In the genomic region with DNA sequence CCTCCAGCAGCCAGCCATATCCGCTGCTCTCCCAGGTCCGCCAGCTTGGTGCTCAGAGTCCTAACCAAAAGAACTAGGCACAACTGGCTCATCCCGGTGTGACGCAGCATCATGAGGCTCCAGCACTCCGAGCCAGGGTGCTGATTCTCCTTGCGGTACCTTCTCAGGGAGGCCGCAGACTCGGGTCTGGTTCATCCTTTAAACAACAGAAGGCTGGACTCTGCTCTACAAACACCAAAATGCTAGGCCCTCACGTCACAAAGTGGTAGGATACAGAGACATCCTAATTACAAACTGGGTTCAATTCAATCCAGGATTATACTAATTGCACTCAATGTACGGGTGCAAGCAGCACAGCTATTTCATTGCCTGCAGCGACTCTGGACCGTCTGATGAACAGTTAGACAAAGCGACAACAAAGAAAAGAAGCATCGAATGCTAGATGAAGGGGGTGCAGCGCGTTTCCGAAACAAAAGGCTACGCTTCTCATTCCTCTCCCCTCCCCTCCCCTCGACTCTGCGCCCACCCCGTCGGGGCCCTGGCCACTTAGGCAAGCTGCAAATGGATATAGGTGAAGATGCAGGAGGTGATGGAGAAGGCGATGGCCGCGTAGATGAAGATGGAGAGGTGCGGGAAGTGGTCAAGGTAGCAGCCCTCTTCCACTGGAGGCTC, we compare ENCODE assay signal across 9 mouse cellular contexts. TPM values are rescaled to one million over a fixed set of nuclear protein-coding genes. Genes with fewer than 3 reads are reported as not detected.
A peak's percentile ranks its signal among the peaks of the same experiment; 100 is the strongest.
DNase-seq lines count a peak whose midpoint lies in the region; ATAC-seq lines count a peak whose summit lies in the region.
"Had no signal": no experiment of that assay in that cellular context is flagged by ENCODE, and none has a peak within 500 bp of the region (broad histone marks: within the 10 kb centered on the region; RNA-seq: fewer than 3 reads in every experiment).

No protein-coding gene starts in this region.

- peak overlapping the region; percentile 57 for H3K27ac ChIP-seq in heart, embryonic 15.5 days
- H3K27ac ChIP-seq in hindbrain, embryonic 14.5 days, result peak overlapping the region; percentile 98
- peak overlapping the region; percentile 93 for H3K27ac ChIP-seq in limb, embryonic 13.5 days

- ATAC-seq in heart, embryonic 15.5 days (replicated peaks; ENCODE audit: insufficient number of reproducible peaks, insufficient read depth, low FRiP score, low read depth), result no peak
- ATAC-seq in hindbrain, embryonic 14.5 days (ENCODE audit: low FRiP score), result peak; percentile 31
- peak; percentile 20; the same call in 1 of the 2 replicates for ATAC-seq in limb, embryonic 13.5 days (ENCODE audit: low FRiP score, low read depth)
- ATAC-seq: Patski had no signal

- no peak for DNase-seq in heart, adult 18-20 months
- peak; percentile 58 for DNase-seq in embryo, embryonic 10.5 days (ENCODE audit: low spot score)
- DNase-seq in hindbrain, embryonic 14.5 days (ENCODE audit: low spot score), result peak; percentile 64
- peak; percentile 13 for DNase-seq in retina, postnatal 7 days (ENCODE audit: low read depth, low spot score)
- no peak for DNase-seq in spleen, adult 18-20 months
- DNase-seq in thymus, postnatal 4 days, result no peak

- H3K36me3 ChIP-seq in heart, embryonic 15.5 days, result peaks cover 5% of the 10 kb centered on the region
- H3K36me3 ChIP-seq in hindbrain, embryonic 14.5 days (replicated peaks; ENCODE audit: control insufficient read depth, insufficient read depth), result peaks cover 7% of the 10 kb centered on the region
- H3K36me3 ChIP-seq in limb, embryonic 13.5 days, result peaks cover 16% of the 10 kb centered on the region

- peak overlapping the region; percentile 60 for H3K4me3 ChIP-seq in heart, embryonic 15.5 days
- H3K4me3 ChIP-seq in hindbrain, embryonic 14.5 days (replicated peaks; ENCODE audit: low read length), result peak overlapping the region; percentile 84
- peak overlapping the region; percentile 73 for H3K4me3 ChIP-seq in limb, embryonic 13.5 days

- no peaks in the 10 kb centered on the region for H3K27me3 ChIP-seq in heart, embryonic 15.5 days
- no peaks in the 10 kb centered on the region for H3K27me3 ChIP-seq in hindbrain, embryonic 14.5 days (ENCODE audit: control insufficient read depth, insufficient read depth, low read length)
- no peaks in the 10 kb centered on the region for H3K27me3 ChIP-seq in limb, embryonic 13.5 days
- H3K27me3 ChIP-seq: Patski had no signal

- no peaks in the 10 kb centered on the region for H3K9me3 ChIP-seq in heart, embryonic 15.5 days (replicated peaks)
- H3K9me3 ChIP-seq in hindbrain, embryonic 14.5 days (ENCODE audit: control insufficient read depth, low read length), result no peaks in the 10 kb centered on the region
- no peaks in the 10 kb centered on the region for H3K9me3 ChIP-seq in limb, embryonic 13.5 days

- H3K4me2 ChIP-seq in heart, embryonic 15.5 days, result peak overlapping the region; percentile 91
- peak overlapping the region; percentile 85 for H3K4me2 ChIP-seq in hindbrain, embryonic 14.5 days (replicated peaks)
- peak overlapping the region; percentile 75 for H3K4me2 ChIP-seq in limb, embryonic 13.5 days (replicated peaks)

- peak overlapping the region; percentile 53 for H3K9ac ChIP-seq in heart, embryonic 15.5 days
- H3K9ac ChIP-seq in hindbrain, embryonic 14.5 days, result peak overlapping the region; percentile 99
- peak overlapping the region; percentile 92 for H3K9ac ChIP-seq in limb, embryonic 13.5 days

- peaks cover 5% of the 10 kb centered on the region; the same call in 1 of the 2 replicates for H3K4me1 ChIP-seq in heart, embryonic 15.5 days (replicated peaks)
- peaks cover 17% of the 10 kb centered on the region for H3K4me1 ChIP-seq in hindbrain, embryonic 14.5 days (replicated peaks; ENCODE audit: control insufficient read depth, insufficient read depth, low read length)
- H3K4me1 ChIP-seq in limb, embryonic 13.5 days, result peaks cover 19% of the 10 kb centered on the region

- 11% methylated on average over 26 of the region's 26 CpGs for WGBS in heart, embryonic 15.5 days
- 3% methylated on average over 26 of the region's 26 CpGs for WGBS in hindbrain, embryonic 14.5 days
- WGBS in limb, embryonic 13.5 days, result 5% methylated on average over 26 of the region's 26 CpGs

RNA-seq across cellular contexts. Expression of a gene that starts 0.7 kb away (rescaled TPM):
- 25.5 and 36.7 TPM in 2 replicates for polyA plus RNA-seq in heart, embryonic 15.5 days (2015; fragmentation: Nextera tagmentation; extraction: Ambion mirVana)
- under 1 TPM; 0.40 to 0.49 TPM for total RNA-seq in heart, adult 18-20 months (2021)
- polyA plus RNA-seq in hindbrain, embryonic 14.5 days (2014; fragmentation: Nextera tagmentation; extraction: Ambion mirVana), result 298 and 315 TPM in 2 replicates
- 267 and 272 TPM in 2 replicates for polyA plus RNA-seq in limb, embryonic 13.5 days (2015; fragmentation: Nextera tagmentation; extraction: Ambion mirVana)

RNA-seq across cellular contexts. Expression of a gene that starts 13.0 kb away (rescaled TPM):
- polyA plus RNA-seq in heart, embryonic 15.5 days (2015; fragmentation: Nextera tagmentation; extraction: Ambion mirVana), result 31.7 and 35.6 TPM in 2 replicates
- total RNA-seq in heart, adult 18-20 months (2021), result 10 to 100 TPM; 38.5 to 39.5 TPM
- 30.2 and 37.1 TPM in 2 replicates for polyA plus RNA-seq in hindbrain, embryonic 14.5 days (2014; fragmentation: Nextera tagmentation; extraction: Ambion mirVana)
- polyA plus RNA-seq in limb, embryonic 13.5 days (2015; fragmentation: Nextera tagmentation; extraction: Ambion mirVana), result 44.2 and 49.3 TPM in 2 replicates

RNA-seq across cellular contexts. Expression of a gene that starts 13.2 kb away (rescaled TPM):
- polyA plus RNA-seq in heart, embryonic 15.5 days (2015; fragmentation: Nextera tagmentation; extraction: Ambion mirVana), result 23.0 and 25.4 TPM in 2 replicates
- 1 to 10 TPM; 7.9 to 8.1 TPM for total RNA-seq in heart, adult 18-20 months (2021)
- 24.3 and 31.6 TPM in 2 replicates for polyA plus RNA-seq in hindbrain, embryonic 14.5 days (2014; fragmentation: Nextera tagmentation; extraction: Ambion mirVana)
- polyA plus RNA-seq in limb, embryonic 13.5 days (2015; fragmentation: Nextera tagmentation; extraction: Ambion mirVana), result 50.3 and 55.9 TPM in 2 replicates

RNA-seq across cellular contexts. Expression of a gene that starts 28.4 kb away (rescaled TPM):
- polyA plus RNA-seq in heart, embryonic 15.5 days (2015; fragmentation: Nextera tagmentation; extraction: Ambion mirVana), result 11.4 and 13.7 TPM in 2 replicates
- total RNA-seq in heart, adult 18-20 months (2021), result 1 to 10 TPM; 8.1 to 8.4 TPM
- 15.7 and 16.5 TPM in 2 replicates for polyA plus RNA-seq in hindbrain, embryonic 14.5 days (2014; fragmentation: Nextera tagmentation; extraction: Ambion mirVana)
- polyA plus RNA-seq in limb, embryonic 13.5 days (2015; fragmentation: Nextera tagmentation; extraction: Ambion mirVana), result 20.5 and 23.1 TPM in 2 replicates

RNA-seq across cellular contexts. Expression of a gene that starts 49.8 kb away (rescaled TPM):
- polyA plus RNA-seq in heart, embryonic 15.5 days (2015; fragmentation: Nextera tagmentation; extraction: Ambion mirVana), result 231 and 266 TPM in 2 replicates
- total RNA-seq in heart, adult 18-20 months (2021), result 100 to 1,000 TPM; 215 to 228 TPM
- polyA plus RNA-seq in hindbrain, embryonic 14.5 days (2014; fragmentation: Nextera tagmentation; extraction: Ambion mirVana), result 171 and 174 TPM in 2 replicates
- 235 and 241 TPM in 2 replicates for polyA plus RNA-seq in limb, embryonic 13.5 days (2015; fragmentation: Nextera tagmentation; extraction: Ambion mirVana)

Comparison
In these comparisons a context has a peak if more than half of its experiments do, and no peak if none do; other contexts are left out.
1. DNase-seq: peak in embryo, embryonic 10.5 days (single experiment), hindbrain, embryonic 14.5 days (single experiment) and retina, postnatal 7 days (single experiment); none in heart, adult 18-20 months (0 of 2), spleen, adult 18-20 months (0 of 2) and thymus, postnatal 4 days (single experiment).
2. Peak in every context shown above with its lines, with median percentiles within 50 percentile points of each other: H3K27ac ChIP-seq, H3K4me2 ChIP-seq, H3K4me3 ChIP-seq and H3K9ac ChIP-seq.